Mouse (Mus musculus) neural tube, embryonic 14.5 days (tissue): Measurements from ENCODE around the gene Sdr9c7. TPM values are rescaled to one million over a fixed set of nuclear protein-coding genes. Genes with fewer than 3 reads are reported as not detected.
A peak's percentile ranks its signal among the peaks of the same experiment; 100 is the strongest.

ENCODE experiments used
- ATAC-seq: fragments of 200-750 bp; cut with Nextera tagmentation; 2 replicates; pipeline ENCODE4 v1.8.0; 2017; ENCODE audit warnings: low read depth, mild to moderate bottlenecking, moderate TSS enrichment, moderate library complexity
- H3K27ac ChIP-seq: fragments of 300-500 bp; sonication (generic); 2 replicates; pipeline ENCODE4 v1.5.1; 2014; ENCODE audit warnings: low read depth, mild to moderate bottlenecking, control low read depth, low read length, moderate library complexity, mixed read lengths
- H3K27me3 ChIP-seq: fragments of 300-500 bp; sonication (generic); 2 replicates; pipeline ENCODE4 v1.6.1; 2014; ENCODE audit warnings: low read length; ENCODE audit not compliant: control insufficient read depth, insufficient read depth
- H3K36me3 ChIP-seq: fragments of 300-500 bp; sonication (generic); 2 replicates; pipeline ENCODE4 v1.6.1; 2014; ENCODE audit warnings: low read length, mixed read lengths; ENCODE audit not compliant: control insufficient read depth, insufficient read depth
- H3K4me1 ChIP-seq: fragments of 300-500 bp; sonication (generic); 2 replicates; pipeline ENCODE4 v1.6.1; 2014; ENCODE audit warnings: low read length; ENCODE audit not compliant: control insufficient read depth, insufficient read depth
- H3K4me2 ChIP-seq: fragments of 300-500 bp; sonication (generic); 2 replicates; pipeline ENCODE4 v1.6.1; 2014; ENCODE audit warnings: mild to moderate bottlenecking, low read depth, low read length, control low read depth
- H3K4me3 ChIP-seq: fragments of 300-500 bp; sonication (generic); 2 replicates; pipeline ENCODE4 v1.5.1; 2014; ENCODE audit warnings: low read depth, low read length, control low read depth, mixed read lengths
- H3K9ac ChIP-seq: fragments of 300-500 bp; sonication (generic); replicated peaks from 2 replicates; pipeline ENCODE4 v1.6.1; 2014; ENCODE audit warnings: low read depth, mild to moderate bottlenecking, control low read depth, low read length, mixed read lengths
- H3K9me3 ChIP-seq: fragments of 300-500 bp; sonication (generic); 2 replicates; pipeline ENCODE4 v1.6.1; 2016; ENCODE audit warnings: low read length; ENCODE audit not compliant: control insufficient read depth
- WGBS: fragments of 180-500 bp; shearing (Covaris S2); extraction: QIAGEN DNeasy Blood & Tissue Kit; methylation state at CpG from one replicate; pipeline ENCODE4 v1.1.7; 2014; 5-methylcytosine and 5-hydroxymethylcytosine counted together
- polyA plus RNA-seq: library from polyadenylated mRNA; unstranded; fragments of >200 nt; fragmentation: Nextera tagmentation; extraction: Ambion mirVana; gene quantifications from 2 replicates; pipeline ENCODE4 v1.2.1, GENCODE M21; 2014

Gene Sdr9c7
- polyA plus RNA-seq, 1 experiment from 2014 or later: not detected

- no peak overlapping the region for H3K9ac ChIP-seq
- peak; percentile 72 for ATAC-seq
- no peak overlapping the region for H3K4me2 ChIP-seq
- no peaks in the 10 kb centered on the region for H3K27me3 ChIP-seq
- WGBS: 23% methylated on average over 5 of the region's 5 CpGs
- no peaks in the 10 kb centered on the region for H3K4me1 ChIP-seq
- no peak overlapping the region for H3K27ac ChIP-seq
- no peaks in the 10 kb centered on the region for H3K9me3 ChIP-seq
- no peak overlapping the region for H3K4me3 ChIP-seq
- H3K36me3 ChIP-seq: no peaks in the 10 kb centered on the region
Measured at GRCm38 (mm10) chr10:127945432-127946064, 47.2 kb downstream of the Sdr9c7 start.

- H3K9ac ChIP-seq: no peak overlapping the region
- no peak overlapping the region for H3K4me2 ChIP-seq
- WGBS: 91% methylated on average over 4 of the region's 4 CpGs
- ATAC-seq: no peak
- no peaks in the 10 kb centered on the region for H3K9me3 ChIP-seq
- H3K27me3 ChIP-seq: no peaks in the 10 kb centered on the region
- H3K4me1 ChIP-seq: no peaks in the 10 kb centered on the region
- H3K4me3 ChIP-seq: no peak overlapping the region
- H3K36me3 ChIP-seq: no peaks in the 10 kb centered on the region
- H3K27ac ChIP-seq: no peak overlapping the region
Measured at GRCm38 (mm10) chr10:127949596-127950130, 51.3 kb downstream of the Sdr9c7 start.

GRCm38 (mm10) chr10:127951390-127951789 lies 53.1 kb downstream of the Sdr9c7 start:
- no peak overlapping the region for H3K9ac ChIP-seq
- no peak for ATAC-seq
- no peaks in the 10 kb centered on the region for H3K27me3 ChIP-seq
- no peak overlapping the region for H3K4me3 ChIP-seq
- no peak overlapping the region for H3K4me2 ChIP-seq
- no peaks in the 10 kb centered on the region for H3K9me3 ChIP-seq
- no peak overlapping the region for H3K27ac ChIP-seq
- no peaks in the 10 kb centered on the region for H3K36me3 ChIP-seq
- no peaks in the 10 kb centered on the region for H3K4me1 ChIP-seq
- 82% methylated on average over 9 of the region's 9 CpGs for WGBS

- Histone ChIP-seq H3K27ac (no peak overlapping the region), H3K36me3 (no peaks in the 10 kb centered on the region), H3K4me2 (no peak overlapping the region), H3K9ac (no peak overlapping the region), H3K9me3 (no peaks in the 10 kb centered on the region), H3K4me3 (no peak overlapping the region), H3K27me3 (no peaks in the 10 kb centered on the region), H3K4me1 (no peaks in the 10 kb centered on the region)
- 83% methylated on average over 4 of the region's 4 CpGs for WGBS
- no peak for ATAC-seq
Measured at GRCm38 (mm10) chr10:127951821-127952220, 53.5 kb downstream of the Sdr9c7 start.

GRCm38 (mm10) chr10:127955034-127955433 lies 56.7 kb downstream of the Sdr9c7 start:
- ATAC-seq: no peak
- H3K4me3 ChIP-seq: no peak overlapping the region
- 79% methylated on average over 4 of the region's 4 CpGs for WGBS

GRCm38 (mm10) chr10:127956168-127956816 lies 58.0 kb downstream of the Sdr9c7 start:
- H3K9ac ChIP-seq: no peak overlapping the region
- no peaks in the 10 kb centered on the region for H3K4me1 ChIP-seq
- H3K4me2 ChIP-seq: no peak overlapping the region
- no peaks in the 10 kb centered on the region for H3K9me3 ChIP-seq
- H3K4me3 ChIP-seq: no peak overlapping the region
- ATAC-seq: no peak
- whole genome bisulfite sequencing: 58% methylated on average over 16 of the region's 16 CpGs
- H3K27me3 ChIP-seq: no peaks in the 10 kb centered on the region
- H3K27ac ChIP-seq: no peak overlapping the region
- H3K36me3 ChIP-seq: no peaks in the 10 kb centered on the region

More at GRCm38 (mm10) chr10:127955034-127955433, 56.7 kb downstream of the Sdr9c7 start:
- Histone ChIP-seq H3K9me3 (no peaks in the 10 kb centered on the region), H3K4me2 (no peak overlapping the region), H3K27ac (no peak overlapping the region), H3K9ac (no peak overlapping the region), H3K36me3 (no peaks in the 10 kb centered on the region), H3K27me3 (no peaks in the 10 kb centered on the region), H3K4me1 (no peaks in the 10 kb centered on the region)

GRCm38 (mm10) chr10:127959161-127959679 lies 60.9 kb downstream of the Sdr9c7 start:
- 96% methylated on average over 7 of the region's 7 CpGs for WGBS
- H3K27ac ChIP-seq: no peak overlapping the region
- no peak for ATAC-seq
- no peaks in the 10 kb centered on the region for H3K9me3 ChIP-seq
- H3K4me3 ChIP-seq: no peak overlapping the region
- no peak overlapping the region for H3K9ac ChIP-seq
- H3K27me3 ChIP-seq: no peaks in the 10 kb centered on the region
- H3K36me3 ChIP-seq: no peaks in the 10 kb centered on the region
- H3K4me2 ChIP-seq: no peak overlapping the region
- H3K4me1 ChIP-seq: no peaks in the 10 kb centered on the region
